Mouse (Mus musculus): ENCODE data around the gene Cyp1a1. TPM values are rescaled to one million over a fixed set of nuclear protein-coding genes. Genes with fewer than 3 reads are reported as not detected.

Cyp1a1 gene
- polyA plus RNA-seq, 2 experiments: 0.04 TPM; not detected in 1

DNA sequence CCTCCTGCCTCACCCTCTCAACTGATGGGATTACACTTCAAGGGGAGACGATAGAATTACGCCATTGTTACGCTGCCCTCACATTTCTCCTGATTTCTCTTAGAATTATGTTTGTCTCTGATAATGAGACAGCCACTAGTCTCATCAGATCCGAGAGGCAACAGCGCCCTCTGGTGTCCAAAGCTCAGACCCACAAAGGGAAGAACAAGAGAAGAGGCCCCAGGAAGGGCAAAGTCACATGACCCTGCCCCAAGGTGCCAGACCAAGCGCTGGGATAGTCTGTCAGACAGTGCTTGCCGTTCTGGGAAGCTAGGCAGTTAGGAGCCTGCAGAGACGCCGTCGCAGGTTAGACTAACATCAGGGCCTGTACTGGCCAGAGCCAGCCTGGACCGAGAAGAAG lies 32.0 kb upstream of the Cyp1a1 start:
- no peaks in the 10 kb centered on the region for H3K9me3 ChIP-seq (ENCODE audit: control insufficient read depth, low read length)
- no peaks in the 10 kb centered on the region for H3K36me3 ChIP-seq (ENCODE audit: control insufficient read depth, insufficient read depth, low read length)
- H3K27me3 ChIP-seq (ENCODE audit: control insufficient read depth, insufficient read depth, low read length): no peaks in the 10 kb centered on the region
- TF ChIP-seq POLR2A (IDR thresholded peaks at IDR 0.05; ENCODE audit: borderline replicate concordance, extremely low read depth, insufficient read depth, insufficient read length): no peak
- H3K9ac ChIP-seq (ENCODE audit: low read depth, low read length, severe bottlenecking): peak overlapping the region; percentile 43; the same call in 1 of the 2 replicates
- DNase-seq (ENCODE audit: low spot score) (peak; percentile 88), ATAC-seq (ENCODE audit: low FRiP score, low read depth) (peak; percentile 89)
- H3K4me2 ChIP-seq (replicated peaks; ENCODE audit: low read depth, low read length, severe bottlenecking): peak overlapping the region; percentile 45
- no peak overlapping the region for H3K27ac ChIP-seq (replicated peaks; ENCODE audit: low read depth, low read length)
- no peak overlapping the region; the same call in 1 of the 2 replicates for H3K4me3 ChIP-seq (replicated peaks; ENCODE audit: low read length)
- WGBS: 2% methylated on average over 11 of the region's 11 CpGs
- peaks cover 10% of the 10 kb centered on the region; the same call in 1 of the 2 replicates for H3K4me1 ChIP-seq (ENCODE audit: control insufficient read depth, insufficient read depth, low read length)

DNA sequence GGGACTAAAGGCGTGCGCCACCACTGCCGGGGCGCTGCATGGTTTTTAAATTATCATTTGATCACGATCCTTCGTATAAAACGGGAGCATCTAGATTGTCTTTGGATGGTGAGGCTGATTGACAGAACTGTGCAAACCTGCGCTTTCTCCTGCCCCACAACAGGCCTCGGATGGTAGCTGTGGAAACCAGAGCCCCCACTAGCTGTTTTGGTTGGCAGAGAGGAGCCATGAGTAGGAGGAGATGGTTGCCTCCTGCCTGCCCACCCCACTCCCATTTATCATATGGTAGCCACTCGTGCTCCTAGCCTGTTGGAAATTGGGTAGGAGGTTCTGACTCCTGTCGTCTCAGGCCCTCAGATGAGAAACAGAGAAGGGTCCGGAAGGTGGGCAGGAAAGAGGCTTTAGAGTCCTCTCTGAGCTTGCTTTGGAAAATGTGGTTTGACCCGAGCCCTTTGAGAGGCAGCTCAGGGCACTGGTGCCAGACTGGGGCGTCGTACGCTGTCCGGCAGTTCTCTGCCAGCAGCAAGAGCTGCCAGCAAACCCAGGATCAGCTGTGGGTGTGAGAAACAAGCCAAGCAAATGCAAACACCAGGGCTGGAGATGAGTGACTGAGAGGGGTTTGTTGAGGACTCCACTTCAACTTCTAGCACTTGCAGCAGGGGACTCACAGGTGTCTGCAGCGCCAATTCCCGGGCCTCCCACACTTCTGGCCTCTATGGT lies 30.9 kb upstream of the Cyp1a1 start:
- Histone ChIP-seq H3K27ac (replicated peaks; ENCODE audit: low read depth, low read length) (no peak overlapping the region), H3K4me1 (ENCODE audit: control insufficient read depth, insufficient read depth, low read length) (peaks cover 2% of the 10 kb centered on the region; the same call in 1 of the 2 replicates), H3K9ac (ENCODE audit: low read depth, low read length, severe bottlenecking) (no peak overlapping the region), H3K27me3 (ENCODE audit: control insufficient read depth, insufficient read depth, low read length) (no peaks in the 10 kb centered on the region), H3K4me2 (replicated peaks; ENCODE audit: low read depth, low read length, severe bottlenecking) (no peak overlapping the region), H3K9me3 (ENCODE audit: control insufficient read depth, low read length) (no peaks in the 10 kb centered on the region), H3K36me3 (ENCODE audit: control insufficient read depth, insufficient read depth, low read length) (no peaks in the 10 kb centered on the region), H3K4me3 (replicated peaks; ENCODE audit: low read length) (no peak overlapping the region)
- WGBS: 78% methylated on average over 19 of the region's 19 CpGs
- ATAC-seq (ENCODE audit: low FRiP score, low read depth): no peak
- no peak for TF ChIP-seq POLR2A (IDR thresholded peaks at IDR 0.05; ENCODE audit: borderline replicate concordance, extremely low read depth, insufficient read depth, insufficient read length)
- no peak for DNase-seq (ENCODE audit: low spot score)

DNA sequence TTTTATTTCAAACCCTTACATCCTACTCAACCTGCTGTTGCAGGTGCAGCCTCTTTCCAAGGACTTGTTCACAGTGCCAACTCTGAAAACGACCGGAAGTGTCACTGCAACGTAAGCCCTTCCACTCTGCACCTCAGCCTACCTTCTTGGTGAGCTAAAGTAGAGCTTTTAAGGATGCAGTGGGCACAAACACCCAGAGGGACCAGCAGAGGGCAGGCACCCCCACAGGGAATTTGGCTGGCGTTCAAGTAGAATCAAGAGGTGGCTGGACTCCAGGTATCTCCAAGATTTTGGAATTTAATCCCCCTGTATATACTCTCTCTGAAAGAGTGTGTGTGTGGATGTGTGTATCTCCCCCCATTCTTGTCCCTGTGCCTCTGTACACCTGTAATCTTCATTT lies 29.9 kb upstream of the Cyp1a1 start:
- no peak for DNase-seq (ENCODE audit: low spot score)
- Histone ChIP-seq H3K4me3 (replicated peaks; ENCODE audit: low read length) (no peak overlapping the region), H3K9me3 (ENCODE audit: control insufficient read depth, low read length) (no peaks in the 10 kb centered on the region), H3K4me2 (replicated peaks; ENCODE audit: low read depth, low read length, severe bottlenecking) (no peak overlapping the region), H3K27ac (replicated peaks; ENCODE audit: low read depth, low read length) (no peak overlapping the region), H3K27me3 (ENCODE audit: control insufficient read depth, insufficient read depth, low read length) (no peaks in the 10 kb centered on the region), H3K36me3 (ENCODE audit: control insufficient read depth, insufficient read depth, low read length) (no peaks in the 10 kb centered on the region), H3K4me1 (ENCODE audit: control insufficient read depth, insufficient read depth, low read length) (peaks cover 2% of the 10 kb centered on the region; the same call in 1 of the 2 replicates), H3K9ac (ENCODE audit: low read depth, low read length, severe bottlenecking) (no peak overlapping the region)
- TF ChIP-seq POLR2A (IDR thresholded peaks at IDR 0.05; ENCODE audit: borderline replicate concordance, extremely low read depth, insufficient read depth, insufficient read length): no peak
- ATAC-seq (ENCODE audit: low FRiP score, low read depth): no peak
- 60% methylated on average over 4 of the region's 4 CpGs for WGBS

DNA sequence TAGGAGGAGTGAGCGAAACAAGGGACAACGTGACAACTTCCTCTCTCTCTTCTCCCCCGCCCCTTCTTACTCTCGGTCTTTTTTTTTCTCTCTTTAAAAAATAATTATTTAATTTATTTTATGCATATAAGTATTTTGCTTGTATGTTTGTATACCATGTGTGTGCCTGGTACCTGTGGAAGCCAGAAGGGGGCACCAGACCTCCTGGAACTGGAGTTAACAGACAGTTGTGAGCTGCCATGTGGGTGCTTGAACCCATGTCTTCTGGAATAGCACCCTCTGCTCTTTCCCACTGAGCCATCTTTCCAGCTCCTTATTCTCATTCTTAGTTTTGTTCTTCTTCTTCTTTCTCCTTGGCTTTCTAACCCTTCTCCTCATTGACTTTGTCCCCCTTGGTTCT lies 28.8 kb upstream of the Cyp1a1 start:
- peaks cover 2% of the 10 kb centered on the region; the same call in 1 of the 2 replicates for H3K4me1 ChIP-seq (ENCODE audit: control insufficient read depth, insufficient read depth, low read length)
- ATAC-seq (ENCODE audit: low FRiP score, low read depth) (no peak), DNase-seq (ENCODE audit: low spot score) (no peak)
- no peak for TF ChIP-seq POLR2A (IDR thresholded peaks at IDR 0.05; ENCODE audit: borderline replicate concordance, extremely low read depth, insufficient read depth, insufficient read length)
- H3K36me3 ChIP-seq (ENCODE audit: control insufficient read depth, insufficient read depth, low read length): no peaks in the 10 kb centered on the region
- H3K4me3 ChIP-seq (replicated peaks; ENCODE audit: low read length): no peak overlapping the region
- H3K9ac ChIP-seq (ENCODE audit: low read depth, low read length, severe bottlenecking): no peak overlapping the region
- WGBS: 84% methylated on average over 4 of the region's 4 CpGs
- no peaks in the 10 kb centered on the region for H3K9me3 ChIP-seq (ENCODE audit: control insufficient read depth, low read length)
- H3K4me2 ChIP-seq (replicated peaks; ENCODE audit: low read depth, low read length, severe bottlenecking): no peak overlapping the region
- no peak overlapping the region for H3K27ac ChIP-seq (replicated peaks; ENCODE audit: low read depth, low read length)
- no peaks in the 10 kb centered on the region for H3K27me3 ChIP-seq (ENCODE audit: control insufficient read depth, insufficient read depth, low read length)

DNA sequence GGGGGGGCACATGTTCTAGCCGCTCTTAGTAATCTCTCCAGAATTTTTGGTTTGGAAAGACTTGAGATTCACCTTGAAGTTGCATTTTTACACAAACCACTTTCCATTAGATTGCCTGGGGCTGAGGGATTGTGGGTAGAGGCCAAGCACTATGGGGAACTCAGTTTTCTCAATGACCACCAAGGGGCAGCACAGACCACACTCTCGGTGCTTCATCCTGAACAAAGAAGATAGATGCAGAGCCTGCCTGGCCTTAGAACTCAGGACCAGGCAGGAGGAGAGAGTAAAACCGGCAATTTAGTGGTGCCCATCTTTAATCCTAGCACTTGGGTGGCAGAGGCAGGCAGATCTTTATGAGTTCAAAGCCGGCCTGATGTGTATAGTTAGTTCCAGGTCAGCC lies 28.0 kb upstream of the Cyp1a1 start:
- Histone ChIP-seq H3K4me2 (replicated peaks; ENCODE audit: low read depth, low read length, severe bottlenecking) (no peak overlapping the region), H3K4me3 (replicated peaks; ENCODE audit: low read length) (no peak overlapping the region), H3K4me1 (ENCODE audit: control insufficient read depth, insufficient read depth, low read length) (peaks cover 2% of the 10 kb centered on the region; the same call in 1 of the 2 replicates), H3K27ac (replicated peaks; ENCODE audit: low read depth, low read length) (no peak overlapping the region), H3K9ac (ENCODE audit: low read depth, low read length, severe bottlenecking) (no peak overlapping the region), H3K36me3 (ENCODE audit: control insufficient read depth, insufficient read depth, low read length) (no peaks in the 10 kb centered on the region), H3K27me3 (ENCODE audit: control insufficient read depth, insufficient read depth, low read length) (no peaks in the 10 kb centered on the region), H3K9me3 (ENCODE audit: control insufficient read depth, low read length) (no peaks in the 10 kb centered on the region)
- WGBS: 19% methylated on average over 4 of the region's 4 CpGs
- ATAC-seq (ENCODE audit: low FRiP score, low read depth) (peak; percentile 42; the same call in 1 of the 2 replicates), DNase-seq (ENCODE audit: low spot score) (peak; percentile 77)
- TF ChIP-seq POLR2A (IDR thresholded peaks at IDR 0.05; ENCODE audit: borderline replicate concordance, extremely low read depth, insufficient read depth, insufficient read length): no peak

Data from limb, embryonic 14.5 days (tissue).